Mouse (Mus musculus) layer of hippocampus, postnatal 14 days (tissue): Measurements from ENCODE around the gene Fyn. TPM values are rescaled to one million over a fixed set of nuclear protein-coding genes. Genes with fewer than 3 reads are reported as not detected.

Experiments
- DNase-seq, 2 experiments: peaks; one replicate each; pipeline ENCODE4 v3.0.0; 2021 to 2022; ENCODE audit warnings: low spot score in 2 of 2, mixed read lengths in 1 of 2
- total RNA-seq, 2 experiments: library from RNA; stranded (reverse); gene quantifications; 2 replicates each; pipeline ENCODE4 v1.2.3; 2021

Gene Fyn
- total RNA-seq, 2 experiments from 2014 or later = 260 to 261 TPM

DNA sequence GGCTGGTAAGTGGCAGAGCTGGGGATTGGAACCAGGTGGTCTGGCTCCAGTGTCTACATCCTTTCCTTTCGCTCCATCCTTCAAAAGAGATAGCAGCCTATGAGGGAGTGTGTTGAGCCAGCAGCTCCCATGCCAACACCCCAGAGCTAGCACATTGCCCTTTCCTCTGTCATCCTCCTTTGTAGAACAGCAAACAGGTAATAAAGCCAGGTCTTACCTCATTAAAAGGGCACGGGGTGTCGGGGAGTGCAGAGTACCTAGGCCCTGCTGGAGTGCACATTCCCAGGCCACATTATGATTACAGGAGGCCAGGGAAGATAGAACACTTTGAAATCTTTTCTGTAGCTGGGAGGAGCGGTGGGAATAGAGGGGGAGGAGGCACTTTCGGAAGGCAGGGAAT is 8.6 kb downstream of the Fyn start:
- DNase-seq = no peak

- DNase-seq = no peak
Observed at GRCm38 (mm10) chr10:39378025-39378603, 9.5 kb downstream of the Fyn start.

GRCm38 (mm10) chr10:39379287-39379686 is 10.6 kb downstream of the Fyn start:
- no peak for DNase-seq

- DNase-seq = no peak
Observed at GRCm38 (mm10) chr10:39379721-39380370, 11.2 kb downstream of the Fyn start.

DNA sequence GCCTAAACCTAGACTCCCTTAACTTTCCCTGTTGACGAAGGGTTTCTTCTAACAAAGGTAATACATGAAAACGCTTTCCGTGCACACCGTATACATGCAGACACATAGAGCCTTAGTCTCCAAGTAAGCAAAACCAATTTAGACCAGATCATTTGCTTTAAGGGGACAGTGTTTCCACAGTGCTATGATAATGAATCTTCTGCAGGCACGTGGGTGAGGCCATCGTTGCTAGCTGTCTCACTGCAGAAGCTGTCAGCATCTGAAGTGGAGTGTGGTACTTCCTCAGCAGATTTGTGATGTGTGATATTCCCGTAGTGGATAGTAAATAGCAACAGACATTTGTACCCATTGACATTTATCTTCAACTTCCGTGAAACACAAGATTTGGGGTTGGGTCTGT is 16.6 kb downstream of the Fyn start:
- no peak for DNase-seq

- DNase-seq = no peak
Observed at GRCm38 (mm10) chr10:39386203-39386602, 17.5 kb downstream of the Fyn start.

DNA sequence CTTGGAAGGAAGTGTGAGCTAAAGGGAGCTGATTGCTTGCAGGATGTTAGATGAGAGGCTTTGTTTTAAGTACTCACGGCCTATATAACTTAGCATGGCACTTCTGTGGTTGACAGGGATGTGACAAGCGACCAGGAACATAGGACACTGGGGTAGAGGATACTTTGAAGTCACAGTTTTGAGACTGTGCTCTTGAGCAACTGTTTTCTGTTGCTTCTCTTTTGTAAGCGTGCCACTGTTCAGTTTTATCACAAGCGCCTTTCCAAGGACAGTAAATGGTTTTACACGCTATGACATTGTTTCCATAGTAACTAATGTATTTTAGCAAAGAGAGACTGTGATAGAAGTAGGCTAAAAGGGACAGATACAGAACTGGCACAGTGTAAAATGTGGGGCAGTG is 18.4 kb downstream of the Fyn start:
- DNase-seq = no peak

DNA sequence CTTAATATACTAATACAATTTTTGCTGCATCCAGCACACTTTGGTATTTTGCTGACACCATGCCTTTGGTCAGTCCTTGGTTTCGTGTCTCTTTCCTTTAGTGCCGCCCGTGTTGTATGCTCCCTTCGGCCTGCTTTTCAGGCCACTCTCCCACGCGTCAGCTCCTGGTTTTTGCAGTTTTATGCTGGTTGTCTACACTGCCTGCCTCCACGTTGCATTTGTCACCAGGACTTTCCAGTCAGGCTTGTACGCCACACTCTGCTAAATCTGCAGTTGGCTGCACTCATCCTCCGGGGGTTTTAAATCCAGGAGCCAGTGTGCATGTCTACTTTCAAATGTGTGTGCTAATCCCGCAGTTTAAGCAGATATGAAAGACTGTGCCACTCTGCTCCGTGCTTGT is 18.9 kb downstream of the Fyn start:
- DNase-seq = no peak

DNA sequence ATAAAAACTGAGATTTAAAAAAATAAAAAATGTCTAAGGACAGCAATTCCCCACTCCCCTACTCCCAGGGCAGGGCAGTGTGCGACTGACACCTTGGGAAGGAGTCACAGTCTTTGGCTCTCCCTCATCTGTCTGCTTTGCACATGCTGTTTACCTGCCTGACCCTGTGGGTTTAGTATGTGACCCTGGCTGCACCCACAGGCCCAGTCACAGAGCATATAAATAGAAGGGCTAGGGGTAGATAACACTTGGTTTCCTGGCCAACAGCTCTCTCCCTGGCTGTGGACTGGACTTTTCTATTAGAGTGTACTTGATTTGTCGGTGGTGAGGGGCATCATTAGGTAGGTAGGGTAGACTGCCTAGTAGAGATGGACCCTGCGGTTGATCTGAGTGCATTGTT is 19.5 kb downstream of the Fyn start:
- DNase-seq = no peak

DNA sequence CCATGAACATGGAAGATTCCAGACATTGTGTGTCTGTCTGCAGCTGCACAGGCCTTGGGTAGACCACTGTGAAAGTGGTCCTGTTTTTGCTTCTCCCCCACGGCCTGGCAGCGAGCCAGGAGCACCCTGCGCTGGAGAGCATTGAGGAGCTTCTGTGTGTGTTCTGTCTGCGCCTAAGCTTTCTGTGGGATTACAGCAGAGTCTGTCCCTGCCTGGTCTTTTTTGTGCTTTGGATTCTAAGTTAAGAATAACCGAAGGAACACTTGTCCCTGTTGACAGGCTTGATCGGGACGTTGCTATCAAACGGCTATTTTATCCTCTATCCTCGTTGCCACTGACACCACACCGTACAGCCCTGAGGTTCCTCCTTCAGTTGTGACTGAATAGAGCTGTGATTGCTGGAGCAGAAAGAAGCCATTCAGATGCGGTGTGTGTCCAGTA is 20.8 kb downstream of the Fyn start:
- DNase-seq = peak; percentile 40 to 60

GRCm38 (mm10) chr10:39390541-39390940 is 21.9 kb downstream of the Fyn start:
- no peak for DNase-seq

GRCm38 (mm10) chr10:39392900-39393483 is 24.3 kb downstream of the Fyn start:
- no peak for DNase-seq

DNA sequence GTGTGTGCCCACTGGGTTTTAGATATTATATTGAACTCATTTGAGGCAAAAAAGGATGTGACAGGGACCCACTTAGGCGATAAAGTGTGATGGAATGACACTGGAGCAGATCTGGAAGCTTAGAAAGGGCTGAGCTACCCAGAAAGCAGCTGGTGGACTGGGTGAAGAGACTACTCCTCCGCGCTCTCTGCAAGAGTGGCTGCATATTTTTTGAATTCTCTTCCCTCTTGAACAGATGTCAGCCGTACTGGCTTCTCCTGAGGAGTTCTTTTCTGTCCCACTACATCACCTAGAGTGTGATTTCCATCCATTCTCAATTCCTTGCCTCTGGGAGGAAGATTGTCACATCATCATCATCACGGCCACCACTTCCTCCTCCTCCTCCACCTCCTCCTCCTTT is 26.9 kb downstream of the Fyn start:
- DNase-seq = no peak

- DNase-seq = no peak
Observed at GRCm38 (mm10) chr10:39398924-39399323, 30.3 kb downstream of the Fyn start.

DNA sequence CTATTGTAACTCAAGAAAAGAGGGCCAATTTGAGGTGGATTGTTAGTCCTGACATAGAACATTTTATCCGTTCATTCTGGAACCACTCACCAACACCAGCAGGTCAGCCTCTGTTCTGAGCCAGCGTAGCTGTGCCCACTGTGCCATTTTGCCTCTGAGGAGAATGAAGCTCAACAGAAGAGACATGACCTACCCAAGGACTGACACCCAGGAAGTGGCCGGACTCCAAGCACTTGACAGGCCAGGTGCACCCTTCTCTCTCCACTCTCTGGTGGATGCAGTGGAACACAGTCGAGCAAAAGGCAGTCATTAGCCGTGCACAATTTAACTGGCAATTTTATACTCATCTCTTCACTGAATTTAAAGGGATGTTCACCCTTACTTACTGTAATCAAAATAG is 31.5 kb downstream of the Fyn start:
- no peak for DNase-seq

DNA sequence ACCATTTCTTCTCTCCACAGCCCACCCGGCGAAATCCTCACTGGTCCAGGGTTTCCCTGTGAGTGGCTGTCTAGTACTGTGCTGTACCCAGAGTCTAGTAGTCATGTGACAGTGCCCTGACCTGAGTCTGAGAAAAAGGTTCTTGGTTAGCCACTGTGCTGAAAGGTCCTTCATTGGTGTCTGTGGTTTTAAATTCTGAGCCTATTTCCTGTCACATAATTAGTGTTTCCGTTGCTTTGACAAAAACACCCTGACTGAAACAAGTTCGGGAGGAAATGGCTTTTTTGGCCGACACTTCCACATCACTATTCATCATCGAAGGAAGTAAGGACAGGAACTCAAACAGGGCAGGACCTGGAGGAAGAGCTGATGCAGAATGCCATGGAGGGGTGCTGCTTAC is 33.8 kb downstream of the Fyn start:
- no peak for DNase-seq

DNA sequence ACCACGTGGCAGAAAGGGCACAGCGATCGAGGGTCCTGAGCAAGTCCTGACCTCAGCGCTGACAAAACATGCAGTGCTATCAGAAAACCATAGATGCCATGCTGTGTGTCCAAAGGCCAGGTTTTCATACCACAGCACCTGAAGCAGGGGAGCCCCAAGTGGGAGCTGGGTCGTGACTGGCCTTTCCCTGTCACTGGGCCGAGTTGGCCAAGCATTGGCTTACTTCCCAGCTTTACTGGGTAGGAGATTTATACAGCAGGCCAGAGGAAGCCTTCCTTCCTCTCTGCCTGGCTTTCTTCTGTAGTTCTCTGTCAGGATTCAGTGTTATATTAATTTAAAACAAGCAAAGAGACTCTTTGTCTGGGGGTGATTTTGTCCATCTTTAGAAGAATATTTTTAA is 35.1 kb downstream of the Fyn start:
- no peak for DNase-seq

GRCm38 (mm10) chr10:39404175-39404574 is 35.5 kb downstream of the Fyn start:
- no peak for DNase-seq

DNA sequence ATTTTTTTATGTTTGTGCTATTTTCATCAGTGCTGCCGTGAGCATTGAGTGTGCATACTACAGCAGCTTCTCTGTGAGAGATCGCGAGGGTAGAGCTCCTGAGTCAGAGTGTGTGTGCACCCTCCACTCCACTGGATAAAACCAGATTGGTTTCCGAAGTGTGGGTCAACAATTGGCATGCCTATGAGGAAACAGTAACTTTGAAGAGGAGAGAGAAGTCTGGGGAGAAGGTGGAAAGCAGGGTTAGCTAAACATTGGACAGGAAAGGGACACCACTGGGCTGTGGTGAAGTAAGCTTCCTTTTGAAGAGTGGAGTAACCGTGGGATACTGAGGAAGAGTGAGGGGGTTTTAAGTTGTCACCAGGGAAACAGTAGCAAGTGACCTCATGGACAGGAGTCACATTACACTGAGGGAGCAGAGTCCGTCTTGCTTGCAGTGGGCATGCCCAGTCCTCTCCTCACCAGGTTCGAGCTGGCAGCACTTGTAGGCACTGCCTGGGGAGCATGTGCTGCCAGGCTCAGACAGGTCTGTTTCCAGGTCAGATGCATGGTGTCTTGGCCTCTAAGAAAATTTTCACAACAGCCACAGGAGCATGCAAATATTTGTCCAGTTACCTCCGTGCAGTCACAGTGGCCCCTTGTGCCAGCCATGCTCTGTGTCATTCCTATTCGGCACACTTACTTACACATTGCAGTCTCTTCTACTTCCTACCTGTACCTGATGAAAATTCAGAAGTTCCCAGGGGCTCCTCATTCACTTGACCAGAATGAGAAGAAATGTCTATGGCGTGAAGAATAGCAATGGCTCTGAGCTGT is 37.5 kb downstream of the Fyn start:
- no peak for DNase-seq

DNA sequence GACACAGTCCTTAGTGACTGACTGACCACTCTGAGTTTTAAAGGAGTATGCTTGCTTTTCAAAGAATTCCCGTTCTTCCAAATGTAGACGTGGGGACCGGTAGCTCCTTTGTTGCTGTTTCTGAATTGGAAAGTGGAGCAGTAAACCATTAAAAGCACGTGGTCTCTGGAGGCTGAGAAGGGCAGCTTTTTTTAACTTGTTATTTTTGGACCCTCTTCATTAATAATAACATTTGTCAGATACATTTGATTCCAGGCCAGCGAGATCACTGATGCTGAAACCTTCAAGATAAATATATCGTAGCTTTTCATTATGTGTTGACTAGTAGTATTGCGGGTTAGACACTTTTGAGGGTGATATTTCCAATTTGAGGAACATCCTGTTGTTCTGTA is 38.1 kb downstream of the Fyn start:
- DNase-seq = no peak

GRCm38 (mm10) chr10:39407553-39407952 is 38.9 kb downstream of the Fyn start:
- no peak for DNase-seq

DNA sequence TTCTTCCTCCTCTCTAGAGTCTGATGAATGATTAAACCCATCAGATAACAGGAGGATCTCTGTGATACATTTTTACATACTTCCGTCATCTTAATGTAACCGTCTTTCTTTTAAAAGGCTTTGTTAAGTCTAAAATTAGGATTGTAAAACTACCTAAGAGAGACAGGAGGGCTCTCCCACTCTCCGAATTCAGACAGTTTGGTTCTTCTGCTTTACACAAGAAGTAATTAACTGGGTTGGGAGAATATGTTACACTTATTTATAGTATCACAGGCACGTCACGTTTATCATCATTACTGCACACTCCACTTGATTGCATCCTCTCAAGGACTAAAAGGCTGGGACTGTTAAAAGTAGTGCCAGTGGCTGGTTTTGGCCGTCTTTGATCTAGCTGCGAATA is 40.9 kb downstream of the Fyn start:
- DNase-seq = no peak
